Comparison of ENCODE assay signal across 17 mouse cellular contexts in genomic region chr1:74130883-74131659, GRCm38 (mm10). TPM values are rescaled to one million over a fixed set of nuclear protein-coding genes. Genes with fewer than 3 reads are reported as not detected.
"Had no signal": no experiment of that assay in that cellular context is flagged by ENCODE, and none has a peak within 500 bp of the region (broad histone marks: within the 10 kb centered on the region; RNA-seq: fewer than 3 reads in every experiment).

No protein-coding gene starts in this region.

- H3K9ac ChIP-seq: intestine, embryonic 15.5 days; kidney, embryonic 15.5 days; liver, postnatal 0 days; lung, embryonic 15.5 days; neural tube, embryonic 13.5 days had no signal

- H3K36me3 ChIP-seq: intestine, embryonic 15.5 days; kidney, embryonic 15.5 days; limb, embryonic 10.5 days; lung, embryonic 15.5 days; neural tube, embryonic 13.5 days had no signal

- H3K27me3 ChIP-seq: intestine, embryonic 15.5 days; lung, embryonic 15.5 days; neural tube, embryonic 13.5 days had no signal

- H3K27ac ChIP-seq: intestine, embryonic 15.5 days; kidney, embryonic 15.5 days; left cerebral cortex, adult 2 months; limb, embryonic 10.5 days; lung, embryonic 15.5 days; macrophage; neural tube, embryonic 13.5 days had no signal

- H3K9me3 ChIP-seq: intestine, embryonic 15.5 days; kidney, embryonic 15.5 days; limb, embryonic 10.5 days; lung, embryonic 15.5 days; neural tube, embryonic 13.5 days had no signal

- H3K4me1 ChIP-seq: intestine, embryonic 15.5 days; limb, embryonic 10.5 days; lung, embryonic 15.5 days; neural tube, embryonic 13.5 days had no signal

- H3K4me2 ChIP-seq: intestine, embryonic 15.5 days; kidney, embryonic 15.5 days; liver, embryonic 11.5 days; lung, embryonic 15.5 days; neural tube, embryonic 13.5 days had no signal

- H3K4me3 ChIP-seq: intestine, embryonic 15.5 days; kidney, embryonic 15.5 days; left cerebral cortex, adult 2 months; limb, embryonic 10.5 days; lung, embryonic 15.5 days; neural tube, embryonic 13.5 days had no signal

- DNase-seq: kidney, adult 18-20 months; kidney, postnatal 14 days; liver, postnatal 0 days; lung, postnatal 14 days; midbrain, embryonic 14.5 days; thymus, adult 2 months; thymus, postnatal 25 days had no signal

- ATAC-seq: intestine, embryonic 15.5 days; liver, postnatal 0 days had no signal

RNA-seq across cellular contexts. Expression of gene Rufy4, which starts 5.7 kb away (rescaled TPM):
- total RNA-seq: layer of hippocampus, postnatal 25 days had no signal
- polyA plus RNA-seq: macrophage had no signal

RNA-seq across cellular contexts. Expression of gene Cxcr2, which starts 22.7 kb away (rescaled TPM):
- total RNA-seq: layer of hippocampus, postnatal 25 days; left cerebral cortex, adult 2 months had no signal
- polyA plus RNA-seq: midbrain, embryonic 14.5 days; testis, adult 2 months had no signal
